ENCODE assay signal across 8 mouse cellular contexts in genomic region chr13:73937321-73938176, GRCm38 (mm10). TPM values are rescaled to one million over a fixed set of nuclear protein-coding genes. Genes with fewer than 3 reads are reported as not detected.
DNase-seq lines count a peak whose midpoint lies in the region; ATAC-seq and TF ChIP-seq lines count a peak whose summit lies in the region.

Gene Trip13 (minus strand): TSS chr13:73937784.
Gene Brd9 (plus strand): TSS chr13:73937811.

- H3K4me2 ChIP-seq in heart, embryonic 15.5 days = peak within 1 kb of the TSS; percentile 85
- peak within 1 kb of the TSS; percentile 85 for H3K4me2 ChIP-seq in liver, embryonic 14.5 days (ENCODE audit: low read depth)
- H3K4me2 ChIP-seq in neural tube, embryonic 11.5 days (ENCODE audit: low read depth) = peak within 1 kb of the TSS; percentile 80
- H3K4me2 ChIP-seq in stomach, postnatal 0 days (replicated peaks; ENCODE audit: low read depth) = peak within 1 kb of the TSS; percentile 84

- peak; percentile 41 for TF ChIP-seq CTCF in liver, embryonic 14.5 days (IDR thresholded peaks at IDR 0.05; ENCODE audit: low read depth)
- peak; percentile 14; the same call in 1 of the 2 replicates for TF ChIP-seq CTCF in stomach, postnatal 0 days (IDR thresholded peaks at IDR 0.05; ENCODE audit: low read depth)

- under 1% methylated on average over 82 of the region's 82 CpGs for WGBS in forebrain, embryonic 10.5 days
- under 1% methylated on average over 82 of the region's 82 CpGs for WGBS in heart, embryonic 15.5 days
- under 1% methylated on average over 81 of the region's 82 CpGs for WGBS in liver, embryonic 14.5 days (ENCODE audit: insufficient replicate concordance)
- WGBS in neural tube, embryonic 11.5 days = under 1% methylated on average over 69 of the region's 82 CpGs
- WGBS in stomach, postnatal 0 days = under 1% methylated on average over 79 of the region's 82 CpGs

- ATAC-seq in heart, embryonic 15.5 days (replicated peaks; ENCODE audit: insufficient number of reproducible peaks, insufficient read depth, low FRiP score, low read depth) = peak; percentile 92
- peak; percentile 97 for ATAC-seq in liver, embryonic 14.5 days (ENCODE audit: insufficient read depth)
- peak; percentile 97 for ATAC-seq in neural tube, embryonic 11.5 days (ENCODE audit: insufficient read depth, low FRiP score, low TSS enrichment)
- ATAC-seq in stomach, postnatal 0 days (ENCODE audit: low FRiP score, low TSS enrichment) = peak; percentile 98

- no peak for TF ChIP-seq EP300 in liver, embryonic 14.5 days (IDR thresholded peaks at IDR 0.05; ENCODE audit: low read depth)
- no peak for TF ChIP-seq EP300 in stomach, postnatal 0 days (optimal IDR thresholded peaks at IDR 0.05)

- H3K9me3 ChIP-seq in forebrain, embryonic 10.5 days = no peaks in the 10 kb centered on the region
- no peaks in the 10 kb centered on the region for H3K9me3 ChIP-seq in heart, embryonic 15.5 days (replicated peaks)
- H3K9me3 ChIP-seq in liver, embryonic 14.5 days (ENCODE audit: control insufficient read depth, low read length) = no peaks in the 10 kb centered on the region
- H3K9me3 ChIP-seq in neural tube, embryonic 11.5 days (ENCODE audit: control insufficient read depth, low read length) = no peaks in the 10 kb centered on the region
- no peaks in the 10 kb centered on the region for H3K9me3 ChIP-seq in stomach, postnatal 0 days (ENCODE audit: control insufficient read depth, low read length)

- no peaks in the 10 kb centered on the region for H3K27me3 ChIP-seq in forebrain, embryonic 10.5 days (ENCODE audit: poor library complexity, severe bottlenecking)
- H3K27me3 ChIP-seq in heart, embryonic 15.5 days = no peaks in the 10 kb centered on the region
- no peaks in the 10 kb centered on the region for H3K27me3 ChIP-seq in liver, embryonic 14.5 days (ENCODE audit: control insufficient read depth, insufficient read depth, low read length)
- H3K27me3 ChIP-seq in neural tube, embryonic 11.5 days (ENCODE audit: control insufficient read depth, insufficient read depth, low read length) = no peaks in the 10 kb centered on the region
- no peaks in the 10 kb centered on the region for H3K27me3 ChIP-seq in stomach, postnatal 0 days (ENCODE audit: control insufficient read depth, insufficient read depth, low read length)

- H3K9ac ChIP-seq in heart, embryonic 15.5 days = peak within 1 kb of the TSS; percentile 72
- peak within 1 kb of the TSS; percentile 89 for H3K9ac ChIP-seq in liver, embryonic 14.5 days (replicated peaks)
- H3K9ac ChIP-seq in neural tube, embryonic 11.5 days (ENCODE audit: low read length) = peak within 1 kb of the TSS; percentile 79
- peak within 1 kb of the TSS; percentile 86 for H3K9ac ChIP-seq in stomach, postnatal 0 days (ENCODE audit: low read length)

- H3K36me3 ChIP-seq in forebrain, embryonic 10.5 days (replicated peaks) = peaks cover 63% of the 10 kb centered on the region
- H3K36me3 ChIP-seq in heart, embryonic 15.5 days = peaks cover 43% of the 10 kb centered on the region
- H3K36me3 ChIP-seq in liver, embryonic 14.5 days (replicated peaks; ENCODE audit: control insufficient read depth, insufficient read depth, low read depth) = peaks cover 28% of the 10 kb centered on the region
- H3K36me3 ChIP-seq in neural tube, embryonic 11.5 days (ENCODE audit: control insufficient read depth, insufficient read depth, low read length) = peaks cover 5% of the 10 kb centered on the region; the same call in 1 of the 2 replicates
- H3K36me3 ChIP-seq in stomach, postnatal 0 days (ENCODE audit: control insufficient read depth, insufficient read depth, low read length) = peaks cover 6% of the 10 kb centered on the region

- peak within 1 kb of the TSS; percentile 96 for H3K27ac ChIP-seq in forebrain, embryonic 10.5 days
- H3K27ac ChIP-seq in heart, embryonic 15.5 days = peak within 1 kb of the TSS; percentile 80
- H3K27ac ChIP-seq in liver, embryonic 14.5 days = peak within 1 kb of the TSS; percentile 88
- peak within 1 kb of the TSS; percentile 62; the same call in 1 of the 2 replicates for H3K27ac ChIP-seq in neural tube, embryonic 11.5 days (ENCODE audit: low read depth, low read length)
- H3K27ac ChIP-seq in stomach, postnatal 0 days (replicated peaks) = peak within 1 kb of the TSS; percentile 92

- DNase-seq in CD8-positive naive resting alpha-beta T cell, adult 2 months (ENCODE audit: low read depth in 2 of 2, low spot score in 2 of 2) = peak; percentile 93
- DNase-seq in c-Kit-positive CD71-negative TER-119-negative erythroid progenitor cells, embryonic 14.5 days (ENCODE audit: low read depth) = peak; percentile 79
- peak; percentile 94 for DNase-seq in forebrain, embryonic 10.5 days (ENCODE audit: extremely low spot score, low spot score)
- peak; percentile 89 to 94 for DNase-seq in kidney, postnatal 25 days
- peak; percentile 82 to 87 (median 83) for DNase-seq in liver, embryonic 14.5 days (ENCODE audit: low read depth in 3 of 3, low spot score in 3 of 3)
- DNase-seq in neural tube, embryonic 11.5 days (ENCODE audit: low spot score) = peak; percentile 94
- peak; percentile 96 for DNase-seq in stomach, postnatal 0 days (ENCODE audit: low spot score)

- H3K4me3 ChIP-seq in forebrain, embryonic 10.5 days = peak within 1 kb of the TSS; percentile 89
- peak within 1 kb of the TSS; percentile 90 for H3K4me3 ChIP-seq in heart, embryonic 15.5 days
- peak within 1 kb of the TSS; percentile 75 to 87 for H3K4me3 ChIP-seq in liver, embryonic 14.5 days (ENCODE audit: insufficient read depth in 1 of 2, low read depth in 2 of 2, low read length in 2 of 2)
- H3K4me3 ChIP-seq in neural tube, embryonic 11.5 days (ENCODE audit: low read depth, low read length) = peak within 1 kb of the TSS; percentile 80
- H3K4me3 ChIP-seq in stomach, postnatal 0 days (ENCODE audit: low read depth, low read length) = peak within 1 kb of the TSS; percentile 74

- peaks cover 19% of the 10 kb centered on the region for H3K4me1 ChIP-seq in forebrain, embryonic 10.5 days
- H3K4me1 ChIP-seq in heart, embryonic 15.5 days (replicated peaks) = peaks cover 16% of the 10 kb centered on the region
- peaks cover 9 to 13% of the 10 kb centered on the region in 2 experiments for H3K4me1 ChIP-seq in liver, embryonic 14.5 days (replicated peaks; ENCODE audit: control insufficient read depth in 2 of 2, insufficient read depth in 2 of 2, low read length in 1 of 2)
- H3K4me1 ChIP-seq in neural tube, embryonic 11.5 days (ENCODE audit: control insufficient read depth, insufficient read depth, low read length) = peaks cover 6% of the 10 kb centered on the region; the same call in 1 of the 2 replicates
- H3K4me1 ChIP-seq in stomach, postnatal 0 days (replicated peaks; ENCODE audit: control insufficient read depth, insufficient read depth) = peaks cover 4% of the 10 kb centered on the region; the same call in 1 of the 2 replicates

RNA-seq across cellular contexts. Expression of gene Trip13, which starts in this region (rescaled TPM):
- polyA plus RNA-seq in forebrain, embryonic 10.5 days (2016; fragmentation: Nextera tagmentation; extraction: Ambion mirVana) = 78.8 and 83.3 TPM in 2 replicates
- 22.0 and 25.4 TPM in 2 replicates for polyA plus RNA-seq in heart, embryonic 15.5 days (2015; fragmentation: Nextera tagmentation; extraction: Ambion mirVana)
- 6.9 and 11.5 TPM in 2 replicates for polyA plus RNA-seq in liver, embryonic 14.5 days (2012; rRNA removed)
- 21.9 TPM in 2 replicates for polyA plus RNA-seq in liver, embryonic 14.5 days (2014; fragmentation: Nextera tagmentation; extraction: Ambion mirVana)
- polyA plus RNA-seq in neural tube, embryonic 11.5 days (2014; fragmentation: Nextera tagmentation; extraction: Ambion mirVana) = 47.5 and 48.1 TPM in 2 replicates
- polyA plus RNA-seq in stomach, postnatal 0 days (2015; fragmentation: Nextera tagmentation; extraction: Ambion mirVana) = 9.1 and 11.0 TPM in 2 replicates

RNA-seq across cellular contexts. Expression of gene Brd9, which starts in this region (rescaled TPM):
- polyA plus RNA-seq in forebrain, embryonic 10.5 days (2016; fragmentation: Nextera tagmentation; extraction: Ambion mirVana) = 52.6 and 53.6 TPM in 2 replicates
- 37.0 and 37.5 TPM in 2 replicates for polyA plus RNA-seq in heart, embryonic 15.5 days (2015; fragmentation: Nextera tagmentation; extraction: Ambion mirVana)
- polyA plus RNA-seq in liver, embryonic 14.5 days (2012; rRNA removed) = 14.4 and 16.7 TPM in 2 replicates
- polyA plus RNA-seq in liver, embryonic 14.5 days (2014; fragmentation: Nextera tagmentation; extraction: Ambion mirVana) = 10.6 and 15.9 TPM in 2 replicates
- 77.6 and 80.3 TPM in 2 replicates for polyA plus RNA-seq in neural tube, embryonic 11.5 days (2014; fragmentation: Nextera tagmentation; extraction: Ambion mirVana)
- polyA plus RNA-seq in stomach, postnatal 0 days (2015; fragmentation: Nextera tagmentation; extraction: Ambion mirVana) = 21.1 and 21.7 TPM in 2 replicates

Comparison
In these comparisons a context has a peak if more than half of its experiments do, and no peak if none do; other contexts are left out.
1. Peak in every context shown above with its lines: DNase-seq, ATAC-seq, H3K4me3 ChIP-seq and H3K27ac ChIP-seq.